Mouse (Mus musculus) cortical plate, adult 2 months (tissue): ENCODE data around the gene Ahdc1.

Experiments
- CTCF ChIP-seq: fragments of 200-500 bp; IDR thresholded peaks from 2 replicates; pipeline ENCODE4 v1.5.1; 2011; ENCODE audit warnings: mild to moderate bottlenecking, control low read depth, low read length; ENCODE audit not compliant: insufficient read depth; ENCODE audit errors: extremely low read depth
- POLR2A ChIP-seq: fragments of 200-500 bp; IDR thresholded peaks from 2 replicates; pipeline ENCODE4 v1.6.1; 2011; ENCODE audit warnings: mild to moderate bottlenecking, low read length, control low read depth; ENCODE audit not compliant: insufficient read depth; ENCODE audit errors: extremely low read depth

- no peak for TF ChIP-seq CTCF
- no peak for TF ChIP-seq POLR2A
These were observed 111.0 kb downstream of the Ahdc1 start for GRCm38 (mm10) chr4:133121974-133122637.
